Mouse (Mus musculus) myocyte (in vitro differentiated cells): ENCODE results near the gene Pla2g7. TPM values are rescaled to one million over a fixed set of nuclear protein-coding genes. Genes with fewer than 3 reads are reported as not detected.

Experiments
- H3K27me3 ChIP-seq: one replicate; pipeline ENCODE4 v1.6.1; 2011; ENCODE audit not compliant: control insufficient read depth, insufficient read depth, insufficient read length
- H3K36me3 ChIP-seq: one replicate; pipeline ENCODE4 v1.6.1; 2011; ENCODE audit not compliant: control insufficient read depth, insufficient read depth
- H3K4me2 ChIP-seq: one replicate; pipeline ENCODE4 v1.6.1; 2011; ENCODE audit warnings: low read depth, control low read depth
- H3K4me3 ChIP-seq: one replicate; pipeline ENCODE4 v1.5.1; 2011; ENCODE audit warnings: mild to moderate bottlenecking, control low read depth, moderate library complexity
- H3K79me2 ChIP-seq: one replicate; pipeline ENCODE4 v1.6.1; 2011; ENCODE audit not compliant: control insufficient read depth, insufficient read depth
- H3ac ChIP-seq: one replicate; pipeline ENCODE4 v1.6.1; 2011; ENCODE audit not compliant: control insufficient read depth, insufficient read length
- CEBPB ChIP-seq: IDR thresholded peaks from 2 replicates; pipeline ENCODE4 v1.6.1; 2011; ENCODE audit warnings: mild to moderate bottlenecking, moderate library complexity; ENCODE audit not compliant: poor library complexity, insufficient read depth, severe bottlenecking
- E2F4 ChIP-seq: IDR thresholded peaks from one replicate; pipeline ENCODE4 v1.6.1; 2011; ENCODE audit warnings: mild to moderate bottlenecking, control low read depth, moderate library complexity; ENCODE audit not compliant: insufficient read depth
- MAX ChIP-seq: IDR thresholded peaks from one replicate; pipeline ENCODE4 v1.6.1; 2011; ENCODE audit warnings: low read depth, mild to moderate bottlenecking, control low read depth
- MYOD1 ChIP-seq, 3 experiments: IDR thresholded peaks; one replicate each; pipeline ENCODE4 v1.6.1; 2011; ENCODE audit warnings: control low read depth in 2 of 3, low read depth in 2 of 3, mild to moderate bottlenecking in 2 of 3, moderate library complexity in 1 of 3; ENCODE audit not compliant: insufficient read length in 2 of 3, control insufficient read depth in 1 of 3
- MYOG ChIP-seq, 3 experiments: IDR thresholded peaks; one replicate each; pipeline ENCODE4 v1.6.1; 2011; ENCODE audit warnings: control low read depth in 2 of 3, low read depth in 2 of 3, mild to moderate bottlenecking in 2 of 3; ENCODE audit not compliant: insufficient read length in 2 of 3, control insufficient read depth in 1 of 3, insufficient read depth in 1 of 3
- POLR2A ChIP-seq: IDR thresholded peaks from one replicate; pipeline ENCODE4 v1.6.1; 2011; ENCODE audit warnings: low read depth, mild to moderate bottlenecking, control low read depth, moderate library complexity; ENCODE audit not compliant: insufficient read length
- POLR2AphosphoS2 ChIP-seq: IDR thresholded peaks from one replicate; pipeline ENCODE4 v1.6.1; 2011; ENCODE audit warnings: low read depth, control low read depth; ENCODE audit not compliant: insufficient read length
- REST ChIP-seq: IDR thresholded peaks from one replicate; pipeline ENCODE4 v1.6.1; 2011; ENCODE audit warnings: mild to moderate bottlenecking, control low read depth, moderate library complexity; ENCODE audit not compliant: insufficient read depth, insufficient read length
- SRF ChIP-seq: IDR thresholded peaks from one replicate; pipeline ENCODE4 v1.6.1; 2011; ENCODE audit warnings: low read depth; ENCODE audit not compliant: control insufficient read depth, insufficient read length
- TCF12 ChIP-seq: IDR thresholded peaks from one replicate; pipeline ENCODE4 v1.6.1; 2011; ENCODE audit warnings: mild to moderate bottlenecking, control low read depth; ENCODE audit not compliant: poor library complexity, insufficient read depth, severe bottlenecking
- TCF3 ChIP-seq: IDR thresholded peaks from one replicate; pipeline ENCODE4 v1.6.1; 2011; ENCODE audit warnings: low read depth, control low read depth; ENCODE audit not compliant: insufficient read length
- USF1 ChIP-seq: IDR thresholded peaks from one replicate; pipeline ENCODE4 v1.6.1; 2011; ENCODE audit warnings: low read depth, mild to moderate bottlenecking, control low read depth, moderate library complexity
- polyA plus RNA-seq: library from polyadenylated mRNA; unstranded; fragments of >200 nt; fragmentation: generic; extraction: Trizol; gene quantifications from one replicate; pipeline ENCODE4 v1.2.1, GENCODE M21; 2012; ENCODE audit warnings: missing spikeins

Gene Pla2g7
- 3.4 TPM for polyA plus RNA-seq

- H3K4me3 ChIP-seq: peak within 1 kb of the TSS; percentile 25
- H3K79me2 ChIP-seq: no peaks in the 10 kb centered on the region
- H3K4me2 ChIP-seq: peak within 1 kb of the TSS; percentile 69
- H3ac ChIP-seq: no peak within 1 kb of the TSS
- H3K36me3 ChIP-seq: no peaks in the 10 kb centered on the region
- TF ChIP-seq SRF: no peak
- no peak for TF ChIP-seq MYOD1 (IDR thresholded peaks at IDR 0.05; ENCODE audit: control insufficient read depth in 1 of 3, insufficient read length in 2 of 3, low read depth in 2 of 3)
- no peak for TF ChIP-seq REST
- no peak for TF ChIP-seq TCF3
- no peak for TF ChIP-seq POLR2A
- TF ChIP-seq CEBPB: no peak
- no peak for TF ChIP-seq USF1
- TF ChIP-seq POLR2AphosphoS2: no peak
- no peak for TF ChIP-seq E2F4
- no peak for TF ChIP-seq TCF12
- no peak for TF ChIP-seq MAX
- TF ChIP-seq MYOG (IDR thresholded peaks at IDR 0.05; ENCODE audit: control insufficient read depth in 1 of 3, insufficient read depth in 1 of 3, insufficient read length in 2 of 3, low read depth in 2 of 3): no peak
- H3K27me3 ChIP-seq: no peaks in the 10 kb centered on the region
Observed at GRCm38 (mm10) chr17:43567992-43568888, at the start of gene Pla2g7. Gene Pla2g7, plus strand, starts transcription at chr17:43568098.

GRCm38 (mm10) chr17:43518644-43519409, 49.1 kb upstream of the Pla2g7 start:
- H3K4me2 ChIP-seq: peak overlapping the region; percentile 55
- H3K27me3 ChIP-seq: no peaks in the 10 kb centered on the region
- no peak overlapping the region for H3K4me3 ChIP-seq
- no peak for TF ChIP-seq POLR2AphosphoS2
- TF ChIP-seq TCF12: no peak
- no peak for TF ChIP-seq REST
- no peak for TF ChIP-seq MYOG (IDR thresholded peaks at IDR 0.05; ENCODE audit: control insufficient read depth in 1 of 3, insufficient read depth in 1 of 3, insufficient read length in 2 of 3, low read depth in 2 of 3)
- TF ChIP-seq CEBPB: no peak
- no peak for TF ChIP-seq MAX
- no peak for TF ChIP-seq POLR2A
- TF ChIP-seq MYOD1 (IDR thresholded peaks at IDR 0.05; ENCODE audit: control insufficient read depth in 1 of 3, insufficient read length in 2 of 3, low read depth in 2 of 3): no peak
- TF ChIP-seq TCF3: no peak
- no peak for TF ChIP-seq SRF
- TF ChIP-seq USF1: no peak
- no peak for TF ChIP-seq E2F4
- H3K79me2 ChIP-seq: no peaks in the 10 kb centered on the region
- no peak overlapping the region for H3ac ChIP-seq
- H3K36me3 ChIP-seq: no peaks in the 10 kb centered on the region

- Histone ChIP-seq H3K27me3 (no peaks in the 10 kb centered on the region), H3ac (no peak overlapping the region), H3K36me3 (no peaks in the 10 kb centered on the region), H3K79me2 (no peaks in the 10 kb centered on the region), H3K4me3 (no peak overlapping the region), H3K4me2 (no peak overlapping the region)
- no peak for TF ChIP-seq USF1
- no peak for TF ChIP-seq MAX
- TF ChIP-seq CEBPB: no peak
- TF ChIP-seq SRF: no peak
- TF ChIP-seq E2F4: no peak
- TF ChIP-seq POLR2A: no peak
- TF ChIP-seq POLR2AphosphoS2: no peak
- TF ChIP-seq MYOD1 (IDR thresholded peaks at IDR 0.05; ENCODE audit: control insufficient read depth in 1 of 3, insufficient read length in 2 of 3, low read depth in 2 of 3): no peak
- TF ChIP-seq MYOG (IDR thresholded peaks at IDR 0.05; ENCODE audit: control insufficient read depth in 1 of 3, insufficient read depth in 1 of 3, insufficient read length in 2 of 3, low read depth in 2 of 3): no peak
- no peak for TF ChIP-seq REST
- TF ChIP-seq TCF3: no peak
- TF ChIP-seq TCF12: no peak
Observed at GRCm38 (mm10) chr17:43520166-43520565, 47.7 kb upstream of the Pla2g7 start.

GRCm38 (mm10) chr17:43530507-43530906, 37.4 kb upstream of the Pla2g7 start:
- no peak overlapping the region for H3K4me2 ChIP-seq
- no peak overlapping the region for H3ac ChIP-seq
- H3K36me3 ChIP-seq: no peaks in the 10 kb centered on the region
- no peaks in the 10 kb centered on the region for H3K27me3 ChIP-seq
- no peaks in the 10 kb centered on the region for H3K79me2 ChIP-seq
- H3K4me3 ChIP-seq: no peak overlapping the region
- TF ChIP-seq MYOG (IDR thresholded peaks at IDR 0.05; ENCODE audit: control insufficient read depth in 1 of 3, insufficient read depth in 1 of 3, insufficient read length in 2 of 3, low read depth in 2 of 3) (no peak), MAX (no peak), POLR2AphosphoS2 (no peak), MYOD1 (IDR thresholded peaks at IDR 0.05; ENCODE audit: control insufficient read depth in 1 of 3, insufficient read length in 2 of 3, low read depth in 2 of 3) (no peak), REST (no peak), TCF12 (no peak), TCF3 (no peak), USF1 (no peak), POLR2A (no peak), SRF (no peak), E2F4 (no peak), CEBPB (no peak)
